Mouse (Mus musculus) E14TG2a.4 (cell line): ENCODE results near the gene Arhgef10l.

Source experiments
- CTCF ChIP-seq: conservative IDR thresholded peaks from 2 replicates; pipeline ENCODE4 v1.5.1; 2014; ENCODE audit warnings: low read length
- NANOG ChIP-seq: IDR thresholded peaks from 2 replicates; pipeline ENCODE4 v1.6.1; 2014; ENCODE audit warnings: borderline replicate concordance, low read length, mixed read lengths

- TF ChIP-seq CTCF (peak; percentile 78), NANOG (no peak)
Measured at GRCm38 (mm10) chr4:140539125-140539524, 126.7 kb downstream of the Arhgef10l start.
